Mouse (Mus musculus): ENCODE data around the gene Nqo1.

The Nqo1 gene

DNA sequence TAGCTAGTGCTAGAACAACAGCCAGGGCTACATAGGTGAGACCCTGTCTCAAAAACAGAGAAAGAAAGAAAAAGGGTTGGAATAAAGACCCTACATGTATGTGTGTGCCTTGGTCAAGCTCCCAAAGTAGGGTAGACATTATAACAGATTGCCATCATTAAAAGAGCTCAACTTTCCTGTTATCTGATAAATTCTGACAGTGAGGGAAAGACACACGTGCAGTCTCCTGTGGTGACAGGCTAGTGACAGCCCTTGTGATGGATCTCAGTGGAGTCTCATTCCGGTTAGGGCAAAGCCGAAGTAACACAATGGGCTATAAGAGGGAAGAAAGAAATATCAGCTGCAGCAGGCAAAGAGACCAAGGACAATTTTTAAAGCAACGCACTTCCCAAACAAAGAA lies 1.1 kb upstream of the Nqo1 start:
- DNase-seq (ENCODE audit: low spot score), result no peak

DNA sequence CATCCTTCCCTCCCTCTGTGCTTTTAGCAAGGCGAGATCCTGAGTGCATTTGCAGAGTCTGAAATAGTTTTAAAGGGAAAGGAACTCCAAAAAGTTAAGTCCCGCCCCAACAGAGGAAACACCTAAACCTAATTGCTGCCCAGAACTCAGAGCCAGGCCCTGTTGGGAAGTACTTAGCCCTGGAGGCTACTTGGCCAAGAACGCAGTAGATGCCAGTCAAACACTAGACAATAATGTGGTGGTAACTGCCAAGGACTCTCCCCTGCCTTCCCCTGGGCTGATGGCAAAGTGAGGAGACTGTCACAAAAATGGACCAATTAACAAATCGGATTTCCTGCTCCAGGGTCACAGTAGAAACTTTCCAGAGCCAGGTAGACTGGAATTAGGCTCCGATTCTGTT lies 1.1 kb downstream of the Nqo1 start:
- no peak for DNase-seq (ENCODE audit: low spot score)

- DNase-seq (ENCODE audit: low spot score), result no peak
Measured at GRCm38 (mm10) chr8:107399495-107399894, 3.5 kb downstream of the Nqo1 start.

DNA sequence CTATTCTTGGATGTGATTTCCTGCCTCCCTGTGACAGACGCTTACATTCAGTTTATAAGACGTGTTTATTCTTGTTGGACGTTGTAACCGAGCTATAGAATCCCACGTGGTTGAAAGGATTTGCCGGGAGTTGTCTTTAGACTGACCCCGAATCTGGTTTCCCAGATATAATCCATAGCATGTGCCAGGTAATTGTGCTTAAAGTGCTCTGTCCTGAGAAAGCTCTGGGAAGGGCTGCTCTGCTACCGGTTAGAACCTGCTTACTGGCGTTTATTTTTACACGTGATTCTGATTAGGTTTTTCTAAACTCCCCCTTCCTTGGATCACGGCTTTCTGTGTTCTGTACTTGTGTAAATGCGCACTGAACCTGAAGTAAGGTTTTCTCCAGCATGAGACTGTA lies 5.3 kb downstream of the Nqo1 start:
- no peak for DNase-seq (ENCODE audit: low spot score)

DNA sequence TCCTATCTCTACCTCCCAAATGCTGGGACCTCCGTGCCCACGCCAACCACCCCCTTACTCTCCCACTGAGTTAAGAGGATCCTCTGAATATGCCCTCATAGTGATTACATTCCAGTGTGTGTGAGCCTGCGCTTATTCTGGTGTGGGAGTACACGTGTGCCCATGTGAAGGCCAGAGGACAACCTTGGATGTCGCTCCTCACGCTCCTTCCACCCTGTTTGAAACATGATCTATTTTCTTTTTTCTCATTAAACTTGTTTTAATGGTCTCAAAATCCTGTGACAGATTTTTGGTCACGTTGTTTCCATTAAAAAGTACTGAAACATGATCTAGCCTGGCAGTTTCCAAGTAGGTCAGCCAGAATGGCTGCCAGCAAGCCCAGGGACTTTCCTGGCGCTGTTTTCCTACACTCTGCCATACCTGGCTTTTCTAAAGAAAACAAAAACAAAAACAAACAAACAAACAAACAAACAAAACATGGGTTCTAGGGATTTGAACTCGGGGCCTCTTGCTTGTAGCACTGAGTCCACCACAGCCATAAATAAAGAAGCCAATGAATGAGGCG lies 6.8 kb downstream of the Nqo1 start:
- DNase-seq (ENCODE audit: low spot score), result no peak

GRCm38 (mm10) chr8:107395397-107395796 lies 7.6 kb downstream of the Nqo1 start:
- no peak for DNase-seq (ENCODE audit: low spot score)

DNA sequence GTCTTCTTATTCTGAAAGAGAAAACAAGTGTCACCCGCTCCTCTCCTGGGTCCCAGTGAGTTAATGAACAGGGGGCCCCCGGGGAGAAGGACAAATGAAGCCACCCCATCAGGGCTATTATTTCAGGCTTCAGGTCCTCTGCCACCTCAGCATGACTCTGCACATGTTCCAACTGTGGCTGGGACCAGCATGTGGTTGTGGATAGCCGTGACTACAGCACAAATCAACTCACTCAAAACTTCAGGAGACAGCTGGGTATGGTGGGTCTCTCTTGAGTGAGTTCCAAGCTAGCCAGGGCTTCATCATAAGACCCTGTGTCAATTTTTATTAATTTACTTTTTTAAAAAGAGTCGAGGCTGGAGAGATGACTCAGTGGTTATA lies 11.9 kb downstream of the Nqo1 start:
- no peak for DNase-seq (ENCODE audit: low spot score)

DNA sequence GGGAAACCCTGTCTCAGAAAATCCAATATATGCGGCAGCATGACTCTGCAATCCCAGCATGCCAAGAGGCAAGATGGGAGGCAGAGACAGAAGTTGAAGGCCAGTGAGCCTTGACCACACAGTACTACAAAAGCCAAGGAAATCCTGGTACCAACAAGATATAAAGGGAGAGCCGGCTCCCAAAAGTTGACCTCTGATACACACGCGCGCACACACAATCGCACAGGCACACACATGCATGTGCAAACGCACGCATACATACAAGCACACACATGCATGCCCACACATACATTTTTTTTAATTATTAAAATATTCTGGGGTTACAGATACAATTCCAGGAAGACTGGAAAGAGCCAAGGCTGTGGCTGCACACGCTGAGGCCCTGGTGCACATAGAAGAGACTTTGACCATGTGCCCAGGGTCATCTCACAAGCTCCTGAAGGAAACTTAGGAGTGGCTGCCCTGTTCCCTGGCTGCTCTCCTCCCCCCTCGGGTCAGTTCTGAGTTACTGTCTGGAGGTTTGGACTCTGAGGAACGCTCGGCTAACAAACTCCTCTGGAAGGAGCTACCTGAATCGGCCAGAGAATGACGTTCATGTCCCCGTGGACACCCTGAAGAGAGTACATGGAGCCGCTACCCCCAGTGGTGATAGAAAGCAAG lies 12.4 kb downstream of the Nqo1 start:
- DNase-seq (ENCODE audit: low spot score), result no peak

DNA sequence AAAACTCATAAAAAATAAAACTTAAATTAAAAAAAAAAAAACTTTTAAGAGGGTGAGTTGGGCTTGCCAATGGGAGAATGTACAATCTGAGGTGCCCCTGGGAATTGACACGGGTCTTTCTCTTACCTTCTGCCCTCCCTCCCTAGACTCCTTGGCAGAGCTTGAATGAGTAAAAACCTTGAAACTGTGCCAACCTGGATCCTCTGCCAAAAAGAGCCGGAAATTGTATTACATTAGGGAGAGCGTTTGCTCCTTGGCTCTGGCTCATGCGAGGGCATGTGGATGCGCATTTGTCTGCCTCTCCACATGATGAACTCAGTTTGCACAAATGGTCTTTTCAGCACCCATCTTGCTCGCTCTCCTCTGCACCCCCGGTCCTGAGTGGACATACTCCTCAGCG lies 13.4 kb downstream of the Nqo1 start:
- no peak for DNase-seq (ENCODE audit: low spot score)

- DNase-seq (ENCODE audit: low spot score), result peak; percentile 56
Measured at GRCm38 (mm10) chr8:107387861-107388260, 15.1 kb downstream of the Nqo1 start.

DNA sequence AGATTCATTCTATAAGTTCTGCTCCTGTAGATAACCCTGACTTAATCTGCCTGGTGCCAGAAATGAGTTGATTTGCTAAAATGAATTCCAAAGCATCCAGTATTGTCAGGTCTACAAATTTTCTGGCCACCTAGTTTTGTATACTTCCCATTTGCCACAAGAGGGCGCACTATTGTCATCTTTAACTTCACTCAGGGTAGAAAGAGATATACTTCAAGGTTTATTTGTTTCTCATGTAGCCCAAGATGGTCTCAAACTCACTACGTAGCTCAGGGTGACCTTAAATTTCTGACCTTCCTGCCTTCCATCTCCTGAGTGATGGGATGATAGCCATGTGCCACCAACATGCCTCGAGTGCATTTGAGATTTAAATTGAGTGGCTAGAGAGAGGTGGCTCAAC lies 16.4 kb downstream of the Nqo1 start:
- peak; percentile 84 for DNase-seq (ENCODE audit: low spot score)

- no peak for DNase-seq (ENCODE audit: low spot score)
Measured at GRCm38 (mm10) chr8:107386171-107386570, 16.8 kb downstream of the Nqo1 start.

- DNase-seq (ENCODE audit: low spot score), result no peak
Measured at GRCm38 (mm10) chr8:107385063-107385462, 17.9 kb downstream of the Nqo1 start.

DNA sequence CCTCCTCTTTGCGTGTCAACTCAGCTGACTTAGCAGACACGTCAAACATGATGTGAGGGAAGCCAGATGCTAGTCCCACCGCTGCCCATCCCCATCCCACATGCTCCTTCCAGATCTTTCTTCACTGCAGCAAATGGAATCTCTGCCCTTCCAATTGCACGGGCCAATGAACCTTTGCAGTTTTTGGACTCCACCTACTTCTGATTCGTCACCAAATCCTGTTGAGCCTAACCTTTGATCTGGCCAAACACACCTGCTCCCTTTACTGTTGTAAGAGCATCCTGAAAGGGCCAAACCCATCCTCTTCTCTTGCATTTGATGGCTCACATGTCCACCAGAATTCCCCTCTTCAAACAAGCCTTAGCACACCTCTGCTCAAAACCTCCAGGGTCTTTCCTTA lies 18.4 kb downstream of the Nqo1 start:
- DNase-seq (ENCODE audit: low spot score), result no peak

DNA sequence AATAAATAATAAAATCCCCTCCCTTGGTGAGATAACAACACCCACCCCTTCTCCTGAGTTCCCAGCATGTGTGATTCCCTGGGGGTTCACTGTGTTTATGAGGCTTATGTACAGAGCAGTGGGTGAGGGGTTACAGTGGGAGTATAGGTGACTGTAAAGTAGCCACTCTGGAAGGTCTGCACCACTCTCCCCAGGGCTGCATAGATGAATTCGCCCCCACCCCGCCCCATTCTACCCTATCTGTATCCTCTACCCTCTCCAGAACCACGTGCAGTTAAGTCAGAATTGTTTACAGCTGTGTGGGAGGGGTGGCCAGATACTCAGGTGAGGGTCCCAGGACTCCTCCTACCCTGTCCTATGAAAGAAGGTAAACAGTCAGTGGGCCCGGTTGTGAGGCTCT lies 20.1 kb downstream of the Nqo1 start:
- DNase-seq (ENCODE audit: low spot score), result no peak

DNA sequence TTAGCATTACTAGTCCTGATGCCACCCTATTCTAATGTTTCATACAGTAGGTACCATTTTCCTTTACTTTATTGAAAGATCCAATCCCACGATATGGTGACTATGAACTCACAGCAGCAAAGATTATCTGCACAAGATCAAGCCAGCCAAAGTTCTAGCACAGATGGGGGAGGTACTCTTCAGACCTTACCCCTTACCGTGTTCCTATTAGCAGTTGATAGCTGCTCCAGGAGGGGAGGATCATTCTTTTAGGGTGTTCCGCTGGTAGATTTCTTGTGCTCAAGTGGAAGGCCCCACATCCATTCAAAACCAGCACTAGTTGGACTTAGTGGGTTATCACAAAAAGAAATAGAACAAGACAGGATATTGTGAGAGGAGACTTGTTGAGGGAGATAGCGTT lies 21.3 kb downstream of the Nqo1 start:
- no peak for DNase-seq (ENCODE audit: low spot score)

DNA sequence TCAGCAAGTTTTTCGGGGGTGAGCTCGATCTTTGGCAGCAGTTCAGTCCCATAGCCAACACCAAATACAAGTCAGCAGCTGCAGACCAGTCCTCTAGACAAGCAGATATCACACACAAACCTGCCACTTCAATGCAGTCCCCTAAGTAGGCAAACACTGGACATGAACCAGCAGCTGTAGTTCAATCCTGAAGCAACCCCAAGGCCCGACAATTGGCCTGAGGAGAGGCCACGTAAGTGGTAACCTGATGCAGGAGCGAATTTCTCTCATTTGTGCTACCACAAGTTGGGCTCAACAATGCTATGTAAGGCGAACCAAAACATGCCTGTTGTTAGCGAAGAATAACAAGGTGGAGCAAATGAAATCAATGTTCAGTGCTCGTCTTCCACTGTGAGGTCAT lies 22.3 kb downstream of the Nqo1 start:
- DNase-seq (ENCODE audit: low spot score), result no peak

GRCm38 (mm10) chr8:107377346-107377745 lies 25.7 kb downstream of the Nqo1 start:
- no peak for DNase-seq (ENCODE audit: low spot score)

DNA sequence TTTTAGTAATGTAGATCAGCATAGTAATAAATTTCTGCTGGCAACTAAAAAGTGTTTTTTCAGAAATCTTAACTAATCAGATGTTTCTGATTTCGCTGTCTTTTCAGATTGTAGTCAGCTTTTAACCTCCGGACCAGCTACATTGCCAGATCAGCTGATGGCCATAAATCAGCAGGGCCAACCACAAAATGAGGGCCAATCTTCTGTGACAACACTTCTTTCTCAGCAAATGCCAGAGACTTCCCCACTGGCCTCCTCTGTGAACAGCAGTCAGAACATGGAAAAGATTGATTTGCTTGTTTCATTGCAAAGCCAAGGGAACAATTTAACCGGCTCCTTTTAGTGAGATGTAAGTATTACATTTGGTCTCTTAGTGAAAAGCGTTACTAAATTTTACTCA lies 32.7 kb downstream of the Nqo1 start:
- no peak for DNase-seq (ENCODE audit: low spot score)

All from embryo, embryonic 10 days (tissue).